Mouse (Mus musculus): Measurements from ENCODE around the gene Alpl.

GRCm38 (mm10) chr4:137722230-137722629, 74.0 kb downstream of the Alpl start:
- TF ChIP-seq CTCF (IDR thresholded peaks at IDR 0.05; ENCODE audit: low read depth): no peak
- TF ChIP-seq EP300 (optimal IDR thresholded peaks at IDR 0.05): no peak
